Mouse (Mus musculus) C2C12 (cell line): ENCODE data around the gene Gm9639. TPM values are rescaled to one million over a fixed set of nuclear protein-coding genes. Genes with fewer than 3 reads are reported as not detected.
"Not testable (repeated sequence)": the region's sequence is repeated elsewhere in the genome, so short reads cannot be mapped to it uniquely, and the experiment has no call there.

Source experiments
- H3K27me3 ChIP-seq: one replicate; pipeline ENCODE4 v1.6.1; 2011; ENCODE audit not compliant: control insufficient read depth, insufficient read depth, insufficient read length
- H3K36me3 ChIP-seq: one replicate; pipeline ENCODE4 v1.6.1; 2011; ENCODE audit not compliant: control insufficient read depth, insufficient read depth
- H3K4me3 ChIP-seq: one replicate; pipeline ENCODE4 v1.5.1; 2011; ENCODE audit warnings: mild to moderate bottlenecking, control low read depth; ENCODE audit not compliant: poor library complexity, insufficient read depth, severe bottlenecking
- H3K79me2 ChIP-seq: one replicate; pipeline ENCODE4 v1.6.1; 2011; ENCODE audit not compliant: control insufficient read depth, insufficient read depth
- H3K79me3 ChIP-seq: one replicate; pipeline ENCODE4 v1.6.1; 2011; ENCODE audit warnings: low read depth, control low read depth
- H3ac ChIP-seq: one replicate; pipeline ENCODE3; 2011; ENCODE audit warnings: low read depth; ENCODE audit not compliant: control insufficient read depth, insufficient read length
- CEBPB ChIP-seq: IDR thresholded peaks from one replicate; pipeline ENCODE4 v1.6.1; 2011; ENCODE audit warnings: low read depth, mild to moderate bottlenecking, control low read depth, moderate library complexity
- CTCF ChIP-seq: IDR thresholded peaks from one replicate; pipeline ENCODE4 v1.5.1; 2011; ENCODE audit not compliant: control insufficient read depth, insufficient read depth, insufficient read length
- FOSL1 ChIP-seq: IDR thresholded peaks from one replicate; pipeline ENCODE4 v1.8.0; 2011; ENCODE audit warnings: mild to moderate bottlenecking, low read length; ENCODE audit not compliant: poor library complexity, insufficient read depth, severe bottlenecking
- MAX ChIP-seq: IDR thresholded peaks from one replicate; pipeline ENCODE4 v1.6.1; 2011; ENCODE audit warnings: mild to moderate bottlenecking, control low read depth
- MYOD1 ChIP-seq: IDR thresholded peaks from one replicate; pipeline ENCODE4 v1.6.1; 2011; ENCODE audit warnings: low read depth; ENCODE audit not compliant: control insufficient read depth, insufficient read length
- MYOG ChIP-seq: IDR thresholded peaks from one replicate; pipeline ENCODE4 v1.6.1; 2011; ENCODE audit not compliant: control insufficient read depth, insufficient read length; ENCODE audit errors: extremely low read depth
- USF1 ChIP-seq: IDR thresholded peaks from one replicate; pipeline ENCODE4 v1.6.1; 2011; ENCODE audit warnings: low read depth, mild to moderate bottlenecking, control low read depth, moderate library complexity
- polyA plus RNA-seq: library from polyadenylated mRNA; unstranded; fragments of >200 nt; fragmentation: generic; extraction: Trizol; gene quantifications from one replicate; pipeline ENCODE4 v1.2.1, GENCODE M21; 2012; ENCODE audit warnings: missing spikeins

Gene Gm9639
- polyA plus RNA-seq, 1 experiment: not detected

GRCm38 (mm10) chr10:77788621-77789020, 6.3 kb downstream of the Gm9639 start:
- Histone ChIP-seq H3K79me2 (no peaks in the 10 kb centered on the region), H3K36me3 (no peaks in the 10 kb centered on the region), H3K79me3 (no peaks in the 10 kb centered on the region), H3K4me3 (no peak overlapping the region), H3K27me3 (peaks cover 3% of the 10 kb centered on the region), H3ac (no peak overlapping the region)
- TF ChIP-seq CEBPB (no peak), MYOG (no peak), CTCF (no peak), FOSL1 (no peak), USF1 (no peak), MAX (no peak), MYOD1 (no peak)

DNA sequence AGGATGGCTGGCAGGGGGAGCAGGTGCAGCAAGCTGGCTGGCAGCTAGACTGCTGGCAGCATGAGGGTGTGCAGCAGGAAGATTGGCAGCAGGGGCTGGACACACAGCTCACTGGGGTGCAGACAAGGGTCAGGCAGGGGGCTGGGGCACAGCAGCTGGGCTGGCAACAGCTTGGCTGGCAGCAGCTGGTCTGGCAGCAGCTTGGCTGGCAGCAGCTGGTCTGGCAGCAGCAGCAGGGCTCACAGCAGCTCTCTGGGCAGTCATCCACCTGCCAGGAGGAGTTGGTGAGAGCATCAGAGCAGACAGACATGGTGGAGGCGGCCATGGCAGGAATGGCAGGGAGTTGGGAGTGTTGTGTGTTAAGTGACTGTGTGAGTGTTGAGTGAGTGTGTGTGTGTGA, 7.0 kb downstream of the Gm9639 start, which contains the start of gene Gm7137:
TSS of gene Gm7137 (minus strand) at position 325 of the 400 bp plus-strand sequence.
- H3K27me3 ChIP-seq, H3K4me3 ChIP-seq, H3ac ChIP-seq, H3K79me2 ChIP-seq, H3K79me3 ChIP-seq, H3K36me3 ChIP-seq: not testable (repeated sequence)

DNA sequence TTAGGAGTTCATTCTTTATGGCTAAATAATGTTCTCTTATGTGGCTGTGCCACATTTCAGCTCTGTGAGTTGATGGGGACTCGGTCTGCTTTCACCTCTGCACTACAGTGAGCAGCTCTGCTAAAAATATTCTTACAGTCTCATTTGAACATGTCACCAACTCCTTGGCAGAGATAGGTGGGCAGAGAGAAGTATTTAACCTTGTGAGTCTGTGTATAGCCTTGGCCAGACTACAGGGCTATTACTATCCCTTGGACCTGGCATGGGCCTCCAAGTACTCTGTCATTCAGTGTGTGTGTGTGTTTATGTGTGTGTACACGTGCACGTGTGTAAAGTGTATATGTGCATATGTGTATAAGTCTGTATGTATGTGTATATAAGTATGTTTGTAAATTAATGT, 11.5 kb downstream of the Gm9639 start:
- not testable (repeated sequence) for H3K79me2 ChIP-seq, H3ac ChIP-seq, H3K4me3 ChIP-seq, H3K36me3 ChIP-seq, H3K79me3 ChIP-seq, H3K27me3 ChIP-seq

GRCm38 (mm10) chr10:77782442-77782841, 12.4 kb downstream of the Gm9639 start, which contains the start of gene Gm3250:
Gene Gm3250 (minus strand): TSS chr10:77782542.
- not testable (repeated sequence) for H3K79me3 ChIP-seq, H3K27me3 ChIP-seq, H3ac ChIP-seq, H3K79me2 ChIP-seq, H3K36me3 ChIP-seq, H3K4me3 ChIP-seq

DNA sequence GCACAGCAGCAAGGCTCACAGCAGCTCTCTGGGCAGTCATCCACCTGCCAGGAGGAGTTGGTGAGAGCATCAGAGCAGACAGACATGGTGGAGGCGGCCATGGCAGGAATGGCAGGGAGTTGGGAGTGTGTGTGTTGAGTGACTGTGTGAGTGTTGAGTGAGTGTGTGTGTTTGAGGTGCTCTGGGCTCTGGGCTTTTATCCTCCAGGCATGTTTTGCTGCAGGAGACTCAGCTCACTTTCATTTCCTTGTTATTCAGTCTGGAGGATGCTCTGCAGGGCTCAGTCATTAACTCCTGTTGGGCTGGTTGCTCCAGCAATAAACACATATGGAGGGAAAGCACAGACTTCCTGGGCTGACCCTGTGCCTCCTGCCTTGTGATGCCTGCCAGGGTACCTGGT, 18.0 kb downstream of the Gm9639 start, which contains the start of gene Gm7138:
TSS of gene Gm7138 (minus strand) at position 101 of the 400 bp plus-strand sequence.
- H3ac ChIP-seq, H3K79me3 ChIP-seq, H3K27me3 ChIP-seq, H3K79me2 ChIP-seq, H3K36me3 ChIP-seq, H3K4me3 ChIP-seq: not testable (repeated sequence)

GRCm38 (mm10) chr10:77772142-77772541, 22.7 kb downstream of the Gm9639 start:
- not testable (repeated sequence) for H3K79me3 ChIP-seq, H3K79me2 ChIP-seq, H3K4me3 ChIP-seq, H3K27me3 ChIP-seq, H3K36me3 ChIP-seq, H3ac ChIP-seq

DNA sequence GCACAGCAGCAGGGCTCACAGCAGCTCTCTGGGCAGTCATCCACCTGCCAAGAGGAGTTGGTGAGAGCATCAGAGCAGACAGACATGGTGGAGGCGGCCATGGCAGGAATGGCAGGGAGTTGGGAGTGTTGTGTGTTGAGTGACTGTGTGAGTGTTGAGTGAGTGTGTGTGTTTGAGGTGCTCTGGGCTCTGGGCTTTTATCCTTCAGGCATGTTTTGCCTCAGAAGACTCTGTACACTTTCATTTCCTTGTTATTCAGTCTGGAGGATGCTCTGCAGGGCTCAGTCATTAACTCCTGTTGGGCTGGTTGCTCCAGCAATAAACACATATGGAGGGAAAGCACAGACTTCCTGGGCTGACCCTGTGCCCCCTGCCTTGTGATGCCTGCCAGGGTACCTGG, 23.7 kb downstream of the Gm9639 start, which contains the start of gene Gm3238:
TSS of gene Gm3238 (minus strand) at position 101 of the 400 bp plus-strand sequence.
- H3ac ChIP-seq, H3K36me3 ChIP-seq: not testable (repeated sequence)

GRCm38 (mm10) chr10:77769727-77770126, 25.1 kb downstream of the Gm9639 start:
- TF ChIP-seq CEBPB (no peak), CTCF (no peak), FOSL1 (no peak), MYOD1 (no peak), MYOG (no peak), MAX (no peak), USF1 (no peak)
- no peak overlapping the region for H3ac ChIP-seq

More for the DNA sequence above, 23.7 kb downstream of the Gm9639 start, which contains the start of gene Gm3238:
- not testable (repeated sequence) for H3K79me2 ChIP-seq, H3K79me3 ChIP-seq, H3K4me3 ChIP-seq, H3K27me3 ChIP-seq

DNA sequence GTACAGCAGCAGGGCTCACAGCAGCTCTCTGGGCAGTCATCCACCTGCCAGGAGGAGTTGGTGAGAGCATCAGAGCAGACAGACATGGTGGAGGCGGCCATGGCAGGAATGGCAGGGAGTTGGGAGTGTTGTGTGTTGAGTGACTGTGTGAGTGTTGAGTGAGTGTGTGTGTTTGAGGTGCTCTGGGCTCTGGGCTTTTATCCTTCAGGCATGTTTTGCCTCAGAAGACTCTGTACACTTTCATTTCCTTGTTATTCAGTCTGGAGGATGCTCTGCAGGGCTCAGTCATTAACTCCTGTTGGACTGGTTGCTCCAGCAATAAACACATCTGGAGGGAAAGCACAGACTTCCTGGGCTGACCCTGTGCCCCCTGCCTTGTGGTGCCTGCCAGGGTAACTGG, 35.3 kb downstream of the Gm9639 start, which contains the start of gene Gm3233:
TSS of gene Gm3233 (minus strand) at position 101 of the 400 bp plus-strand sequence.
- H3K27me3 ChIP-seq, H3K79me3 ChIP-seq, H3K4me3 ChIP-seq, H3ac ChIP-seq, H3K79me2 ChIP-seq, H3K36me3 ChIP-seq: not testable (repeated sequence)

More at GRCm38 (mm10) chr10:77769727-77770126, 25.1 kb downstream of the Gm9639 start:
- H3K36me3 ChIP-seq: no peaks in the 10 kb centered on the region
- H3K27me3 ChIP-seq: no peaks in the 10 kb centered on the region
- no peaks in the 10 kb centered on the region for H3K79me3 ChIP-seq
- H3K79me2 ChIP-seq: no peaks in the 10 kb centered on the region
- no peak overlapping the region for H3K4me3 ChIP-seq
